Mouse (Mus musculus) lung, embryonic 16.5 days (tissue): Measurements from ENCODE around the gene Gtf3a. TPM values are rescaled to one million over a fixed set of nuclear protein-coding genes. Genes with fewer than 3 reads are reported as not detected.

Experiments used
- ATAC-seq: fragments of 200-750 bp; cut with Nextera tagmentation; 2 replicates; pipeline ENCODE4 v1.8.0; 2017; ENCODE audit warnings: low read depth, mild to moderate bottlenecking, moderate library complexity
- H3K27ac ChIP-seq: fragments of 300-500 bp; sonication (generic); 2 replicates; pipeline ENCODE4 v1.5.1; 2014; ENCODE audit warnings: mild to moderate bottlenecking, control low read depth, low read length
- H3K27me3 ChIP-seq: fragments of 300-500 bp; sonication (generic); 2 replicates; pipeline ENCODE4 v1.6.1; 2014; ENCODE audit warnings: low read depth, low read length, mixed read lengths; ENCODE audit not compliant: control insufficient read depth, insufficient read depth
- H3K36me3 ChIP-seq: fragments of 300-500 bp; sonication (generic); 2 replicates; pipeline ENCODE4 v1.6.1; 2014; ENCODE audit warnings: low read length; ENCODE audit not compliant: control insufficient read depth, insufficient read depth
- H3K4me1 ChIP-seq: fragments of 300-500 bp; sonication (generic); replicated peaks from 2 replicates; pipeline ENCODE4 v1.6.1; 2014; ENCODE audit warnings: low read length, mixed read lengths; ENCODE audit not compliant: control insufficient read depth, insufficient read depth
- H3K4me2 ChIP-seq: fragments of 300-500 bp; sonication (generic); 2 replicates; pipeline ENCODE4 v1.6.1; 2014; ENCODE audit warnings: low read depth, low read length, control low read depth
- H3K4me3 ChIP-seq: fragments of 300-500 bp; sonication (generic); 2 replicates; pipeline ENCODE4 v1.5.1; 2014; ENCODE audit warnings: mild to moderate bottlenecking, low read length, control low read depth
- H3K9ac ChIP-seq: fragments of 300-500 bp; sonication (generic); 2 replicates; pipeline ENCODE4 v1.6.1; 2014; ENCODE audit warnings: low read length, control low read depth
- H3K9me3 ChIP-seq: fragments of 300-500 bp; sonication (generic); 2 replicates; pipeline ENCODE4 v1.6.1; 2016; ENCODE audit warnings: low read length; ENCODE audit not compliant: control insufficient read depth
- WGBS: fragments of 180-500 bp; shearing (Covaris S2); extraction: QIAGEN DNeasy Blood & Tissue Kit; methylation state at CpG from one replicate; pipeline ENCODE4 v1.1.7; 2014; 5-methylcytosine and 5-hydroxymethylcytosine counted together
- polyA plus RNA-seq: library from polyadenylated mRNA; unstranded; fragments of >200 nt; fragmentation: Nextera tagmentation; extraction: Ambion mirVana; gene quantifications from 2 replicates; pipeline ENCODE4 v1.2.1, GENCODE M21; 2015

Gene Gtf3a
- polyA plus RNA-seq, 1 experiment from 2014 or later, result 121 TPM

- Histone ChIP-seq H3K27ac (no peak overlapping the region), H3K36me3 (no peaks in the 10 kb centered on the region), H3K4me1 (no peaks in the 10 kb centered on the region), H3K4me2 (no peak overlapping the region), H3K4me3 (no peak overlapping the region), H3K9ac (no peak overlapping the region), H3K27me3 (no peaks in the 10 kb centered on the region), H3K9me3 (no peaks in the 10 kb centered on the region)
- 59% methylated on average over 5 of the region's 5 CpGs for WGBS
- ATAC-seq, result no peak
Observed at GRCm38 (mm10) chr5:146989051-146989450, 40.6 kb downstream of the Gtf3a start.

- Histone ChIP-seq H3K27me3 (no peaks in the 10 kb centered on the region), H3K4me1 (no peaks in the 10 kb centered on the region), H3K27ac (no peak overlapping the region), H3K4me3 (no peak overlapping the region), H3K36me3 (no peaks in the 10 kb centered on the region), H3K9me3 (no peaks in the 10 kb centered on the region), H3K4me2 (no peak overlapping the region), H3K9ac (no peak overlapping the region)
- 66% methylated on average over 8 of the region's 8 CpGs for WGBS
- ATAC-seq, result no peak
Observed at GRCm38 (mm10) chr5:146993509-146993908, 45.1 kb downstream of the Gtf3a start.

- Histone ChIP-seq H3K4me2 (no peak overlapping the region), H3K27ac (no peak overlapping the region), H3K9me3 (no peaks in the 10 kb centered on the region), H3K9ac (no peak overlapping the region), H3K27me3 (no peaks in the 10 kb centered on the region), H3K4me1 (no peaks in the 10 kb centered on the region), H3K4me3 (no peak overlapping the region), H3K36me3 (no peaks in the 10 kb centered on the region)
- 27% methylated on average over 6 of the region's 6 CpGs for WGBS
- ATAC-seq, result peak; percentile 36; the same call in 1 of the 2 replicates
Observed at GRCm38 (mm10) chr5:146994973-146995372, 46.5 kb downstream of the Gtf3a start.

GRCm38 (mm10) chr5:146996812-146997211 is 48.4 kb downstream of the Gtf3a start:
- no peak overlapping the region for H3K4me3 ChIP-seq
- peaks cover 2% of the 10 kb centered on the region; the same call in 1 of the 2 replicates for H3K9me3 ChIP-seq
- no peak overlapping the region for H3K27ac ChIP-seq
- no peak for ATAC-seq
- H3K4me1 ChIP-seq, result no peaks in the 10 kb centered on the region
- H3K4me2 ChIP-seq, result no peak overlapping the region
- no peaks in the 10 kb centered on the region for H3K36me3 ChIP-seq
- H3K27me3 ChIP-seq, result no peaks in the 10 kb centered on the region
- WGBS, result 82% methylated on average over 7 of the region's 7 CpGs
- H3K9ac ChIP-seq, result no peak overlapping the region

- Histone ChIP-seq H3K36me3 (no peaks in the 10 kb centered on the region), H3K4me1 (no peaks in the 10 kb centered on the region), H3K9me3 (peaks cover 2% of the 10 kb centered on the region), H3K9ac (no peak overlapping the region), H3K27me3 (no peaks in the 10 kb centered on the region), H3K4me3 (no peak overlapping the region), H3K4me2 (no peak overlapping the region), H3K27ac (no peak overlapping the region)
- no peak for ATAC-seq
- 88% methylated on average over 12 of the region's 12 CpGs for WGBS
Observed at GRCm38 (mm10) chr5:146998802-146999201, 50.3 kb downstream of the Gtf3a start.

GRCm38 (mm10) chr5:147001312-147001711 is 52.9 kb downstream of the Gtf3a start:
- 76% methylated on average over 4 of the region's 4 CpGs for WGBS
- no peak overlapping the region for H3K27ac ChIP-seq
- H3K9ac ChIP-seq, result no peak overlapping the region
- peaks cover 2% of the 10 kb centered on the region for H3K9me3 ChIP-seq
- H3K4me1 ChIP-seq, result no peaks in the 10 kb centered on the region
- H3K4me2 ChIP-seq, result no peak overlapping the region
- no peak for ATAC-seq
- H3K4me3 ChIP-seq, result no peak overlapping the region
- H3K27me3 ChIP-seq, result no peaks in the 10 kb centered on the region
- H3K36me3 ChIP-seq, result no peaks in the 10 kb centered on the region

GRCm38 (mm10) chr5:147003303-147003702 is 54.8 kb downstream of the Gtf3a start:
- Histone ChIP-seq H3K9me3 (peaks cover 2% of the 10 kb centered on the region), H3K27ac (no peak overlapping the region), H3K4me2 (no peak overlapping the region), H3K9ac (no peak overlapping the region), H3K4me1 (no peaks in the 10 kb centered on the region), H3K4me3 (no peak overlapping the region), H3K27me3 (no peaks in the 10 kb centered on the region), H3K36me3 (no peaks in the 10 kb centered on the region)
- no peak for ATAC-seq
- 60% methylated on average over 1 of the region's 1 CpGs for WGBS

Other genes starting within 250 kb of the Gtf3a start
- gene Usp12, start 153.7 kb upstream of the Gtf3a start, polyA plus RNA-seq, result 17.0 and 17.2 TPM in 2 replicates
- gene Rpl21, start 115.8 kb upstream of the Gtf3a start, polyA plus RNA-seq, result 510 and 546 TPM in 2 replicates
- gene Rasl11a, start 103.6 kb upstream of the Gtf3a start, polyA plus RNA-seq, result 30.0 and 33.9 TPM in 2 replicates
- gene Mtif3, start 15.1 kb downstream of the Gtf3a start, polyA plus RNA-seq, result 20.2 and 21.0 TPM in 2 replicates
- gene Lnx2, start 127.9 kb downstream of the Gtf3a start, polyA plus RNA-seq, result 19.7 and 19.8 TPM in 2 replicates
- 118 and 120 TPM in 2 replicates for gene Polr1d, start 128.4 kb downstream of the Gtf3a start, polyA plus RNA-seq
- gene Gsx1, start 240.0 kb downstream of the Gtf3a start, polyA plus RNA-seq, result not detected in 2 replicates